Mouse (Mus musculus): Measurements from ENCODE around the gene Il11. TPM values are rescaled to one million over a fixed set of nuclear protein-coding genes. Genes with fewer than 3 reads are reported as not detected.

The Il11 gene
- total RNA-seq, 1 experiment = 2.1 TPM

GRCm38 (mm10) chr7:4747156-4747899 lies 35.3 kb downstream of the Il11 start:
- DNase-seq (ENCODE audit: low read depth, low spot score) = no peak
- Histone ChIP-seq H3K27ac (ENCODE audit: insufficient read depth, low read depth, low read length, poor library complexity, severe bottlenecking) (no peak overlapping the region), H3K4me1 (ENCODE audit: control insufficient read depth in 2 of 2, insufficient read depth in 2 of 2, low read length in 2 of 2, poor library complexity in 1 of 2) (peaks cover 2 to 24% of the 10 kb centered on the region in 2 experiments; a peak in 2 of 4 replicates), H3K9ac (ENCODE audit: insufficient read depth, low read depth, low read length, poor library complexity, severe bottlenecking) (no peak overlapping the region), H3K4me3 (ENCODE audit: insufficient read depth in 1 of 2, low read depth in 1 of 2, low read length in 2 of 2, poor library complexity in 1 of 2, severe bottlenecking in 1 of 2) (no peak overlapping the region), H3K36me3 (ENCODE audit: control insufficient read depth, insufficient read depth, low read length, poor library complexity, severe bottlenecking) (peaks cover 46% of the 10 kb centered on the region), H3K9me3 (ENCODE audit: control insufficient read depth, insufficient read depth, low read depth, low read length) (no peaks in the 10 kb centered on the region)
- TF ChIP-seq MAFK (IDR thresholded peaks at IDR 0.05; ENCODE audit: insufficient read depth, low read depth, low read length) = no peak
- in situ Hi-C loops (cut with MboI; ENCODE audit: low sequenced_read_pairs in 2 of 2, unreplicated experiment in 2 of 2) = no loop called here

DNA sequence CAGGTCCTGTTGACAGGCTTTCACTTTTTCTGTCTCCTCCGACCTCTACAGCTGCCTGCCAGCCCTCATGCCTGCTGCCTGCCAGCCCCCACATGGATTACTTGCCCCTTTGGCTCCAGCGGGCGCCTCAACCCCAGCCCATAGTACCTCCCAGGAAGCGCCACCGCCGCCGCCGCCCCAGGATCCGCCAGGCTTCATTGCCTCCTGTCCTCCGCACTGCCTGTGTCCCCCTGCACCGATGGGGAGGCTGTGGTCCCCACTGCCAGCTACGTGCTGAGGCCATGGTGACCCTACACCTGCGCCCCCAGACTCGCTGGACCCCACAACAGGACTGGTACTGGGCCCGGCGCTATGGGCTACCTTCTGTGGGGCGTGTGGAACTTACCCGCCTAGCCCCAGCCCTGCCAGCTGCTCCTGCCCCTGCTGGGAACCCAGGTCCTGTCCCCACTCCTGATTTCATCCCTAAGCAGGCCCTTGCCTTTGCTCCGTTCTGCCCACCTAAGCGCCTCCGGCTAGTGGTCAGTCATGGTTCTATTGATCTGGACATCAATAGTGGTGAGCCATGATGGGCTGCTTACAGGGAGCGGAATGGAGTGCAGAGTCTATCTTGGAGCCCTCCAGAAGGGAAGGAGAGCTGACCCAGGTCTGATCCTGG lies 36.2 kb downstream of the Il11 start:
- DNase-seq (ENCODE audit: low read depth, low spot score) = no peak
- peaks cover 53% of the 10 kb centered on the region for H3K36me3 ChIP-seq (ENCODE audit: control insufficient read depth, insufficient read depth, low read length, poor library complexity, severe bottlenecking)
- no peak for TF ChIP-seq MAFK (IDR thresholded peaks at IDR 0.05; ENCODE audit: insufficient read depth, low read depth, low read length)
- no peak for TF ChIP-seq ZNF384 (IDR thresholded peaks at IDR 0.05; ENCODE audit: low read depth, low read length)
- no peak for TF ChIP-seq ZC3H11A (IDR thresholded peaks at IDR 0.05; ENCODE audit: borderline replicate concordance, low read depth, low read length)
- TF ChIP-seq CHD2 (IDR thresholded peaks at IDR 0.05; ENCODE audit: low read depth, low read length) = no peak
- TF ChIP-seq HCFC1 (IDR thresholded peaks at IDR 0.05; ENCODE audit: borderline replicate concordance, insufficient read depth, low read length) = no peak
- in situ Hi-C loops (cut with MboI; ENCODE audit: low sequenced_read_pairs in 2 of 2, unreplicated experiment in 2 of 2) = no loop called here
- H3K9ac ChIP-seq (ENCODE audit: insufficient read depth, low read depth, low read length, poor library complexity, severe bottlenecking) = no peak overlapping the region; the same call in 1 of the 2 replicates
- H3K9me3 ChIP-seq (ENCODE audit: control insufficient read depth, insufficient read depth, low read depth, low read length) = no peaks in the 10 kb centered on the region
- H3K4me1 ChIP-seq (ENCODE audit: control insufficient read depth in 2 of 2, insufficient read depth in 2 of 2, low read length in 2 of 2, poor library complexity in 1 of 2) = peaks cover 2 to 28% of the 10 kb centered on the region in 2 experiments; a peak in 2 of 4 replicates
- no peak overlapping the region for H3K27ac ChIP-seq (ENCODE audit: insufficient read depth, low read depth, low read length, poor library complexity, severe bottlenecking)
- H3K4me3 ChIP-seq (ENCODE audit: insufficient read depth in 1 of 2, low read depth in 1 of 2, low read length in 2 of 2, poor library complexity in 1 of 2, severe bottlenecking in 1 of 2) = peak overlapping the region in 1 of 2 experiments; percentile 40; a peak in 2 of 4 replicates

- peaks cover 2 to 27% of the 10 kb centered on the region in 2 experiments; a peak in 2 of 4 replicates for H3K4me1 ChIP-seq (ENCODE audit: control insufficient read depth in 2 of 2, insufficient read depth in 2 of 2, low read length in 2 of 2, poor library complexity in 1 of 2)
- no peak for TF ChIP-seq MAFK (IDR thresholded peaks at IDR 0.05; ENCODE audit: insufficient read depth, low read depth, low read length)
- TF ChIP-seq CHD2 (IDR thresholded peaks at IDR 0.05; ENCODE audit: low read depth, low read length) = no peak
- no peak for TF ChIP-seq HCFC1 (IDR thresholded peaks at IDR 0.05; ENCODE audit: borderline replicate concordance, insufficient read depth, low read length)
- TF ChIP-seq ZNF384 (IDR thresholded peaks at IDR 0.05; ENCODE audit: low read depth, low read length) = no peak
- no peak for TF ChIP-seq ZC3H11A (IDR thresholded peaks at IDR 0.05; ENCODE audit: borderline replicate concordance, low read depth, low read length)
- in situ Hi-C loops (cut with MboI; ENCODE audit: low sequenced_read_pairs in 2 of 2, unreplicated experiment in 2 of 2) = no loop called here
- DNase-seq (ENCODE audit: low read depth, low spot score) = no peak
- peaks cover 48% of the 10 kb centered on the region for H3K36me3 ChIP-seq (ENCODE audit: control insufficient read depth, insufficient read depth, low read length, poor library complexity, severe bottlenecking)
- H3K4me3 ChIP-seq (ENCODE audit: insufficient read depth in 1 of 2, low read depth in 1 of 2, low read length in 2 of 2, poor library complexity in 1 of 2, severe bottlenecking in 1 of 2) = no peak overlapping the region
- H3K9me3 ChIP-seq (ENCODE audit: control insufficient read depth, insufficient read depth, low read depth, low read length) = no peaks in the 10 kb centered on the region
- no peak overlapping the region for H3K27ac ChIP-seq (ENCODE audit: insufficient read depth, low read depth, low read length, poor library complexity, severe bottlenecking)
- no peak overlapping the region for H3K9ac ChIP-seq (ENCODE audit: insufficient read depth, low read depth, low read length, poor library complexity, severe bottlenecking)
Measured at GRCm38 (mm10) chr7:4744886-4745285, 37.8 kb downstream of the Il11 start.

DNA sequence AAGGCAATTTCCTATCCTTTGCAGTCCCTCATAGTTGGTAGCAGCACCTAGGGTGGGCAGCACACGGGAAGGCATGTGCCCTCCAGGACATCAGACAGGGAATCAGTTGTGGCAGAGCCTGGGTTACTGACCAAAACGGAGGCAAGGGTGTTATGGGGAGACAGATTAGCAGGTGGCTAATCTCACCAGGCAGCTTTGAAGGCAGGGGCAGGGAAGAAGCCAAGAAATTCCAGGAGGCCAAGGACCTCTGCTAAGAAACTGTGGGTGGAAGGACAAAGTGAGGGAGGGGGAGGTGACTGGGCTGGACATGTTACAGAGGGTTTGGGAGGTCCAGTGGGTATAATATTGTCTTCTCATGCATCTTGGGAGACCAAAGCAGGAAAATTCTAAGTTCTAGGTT lies 39.3 kb downstream of the Il11 start:
- Histone ChIP-seq H3K9ac (ENCODE audit: insufficient read depth, low read depth, low read length, poor library complexity, severe bottlenecking) (no peak overlapping the region), H3K9me3 (ENCODE audit: control insufficient read depth, insufficient read depth, low read depth, low read length) (no peaks in the 10 kb centered on the region), H3K4me1 (ENCODE audit: control insufficient read depth in 2 of 2, insufficient read depth in 2 of 2, low read length in 2 of 2, poor library complexity in 1 of 2) (peaks cover 2 to 26% of the 10 kb centered on the region in 2 experiments; a peak in 2 of 4 replicates), H3K4me3 (ENCODE audit: insufficient read depth in 1 of 2, low read depth in 1 of 2, low read length in 2 of 2, poor library complexity in 1 of 2, severe bottlenecking in 1 of 2) (no peak overlapping the region), H3K27ac (ENCODE audit: insufficient read depth, low read depth, low read length, poor library complexity, severe bottlenecking) (no peak overlapping the region), H3K36me3 (ENCODE audit: control insufficient read depth, insufficient read depth, low read length, poor library complexity, severe bottlenecking) (peaks cover 41% of the 10 kb centered on the region)
- DNase-seq (ENCODE audit: low read depth, low spot score) = no peak
- in situ Hi-C loops (cut with MboI; ENCODE audit: low sequenced_read_pairs in 2 of 2, unreplicated experiment in 2 of 2) = no loop called here
- TF ChIP-seq CHD2 (IDR thresholded peaks at IDR 0.05; ENCODE audit: low read depth, low read length) (no peak), HCFC1 (IDR thresholded peaks at IDR 0.05; ENCODE audit: borderline replicate concordance, insufficient read depth, low read length) (no peak), ZNF384 (IDR thresholded peaks at IDR 0.05; ENCODE audit: low read depth, low read length) (no peak), MAFK (IDR thresholded peaks at IDR 0.05; ENCODE audit: insufficient read depth, low read depth, low read length) (no peak), ZC3H11A (IDR thresholded peaks at IDR 0.05; ENCODE audit: borderline replicate concordance, low read depth, low read length) (no peak)
